Mouse (Mus musculus) large intestine, adult 2 months (tissue): ENCODE measurements at regions not wholly inside any gene's neighbourhood (a gene's known extent, or its start where the extent isn't known, plus 50 kb on each side); places are given as distances from the start of the nearest gene placed in this dataset.
"Not testable (repeated sequence)": the region's sequence is repeated elsewhere in the genome, so short reads cannot be mapped to it uniquely, and the experiment has no call there.

Source experiments
- DNase-seq: peaks from one replicate; pipeline ENCODE4 v3.0.0-alpha.2; 2012; ENCODE audit warnings: low read depth, low spot score
- whole genome bisulfite sequencing: fragments of 180-500 bp; shearing (Covaris S2); methylation state at CpG from one replicate; pipeline ENCODE4 v1.1.7; 2018; 5-methylcytosine and 5-hydroxymethylcytosine counted together

- no peak for DNase-seq
- WGBS: 74% methylated on average over 3 of the region's 3 CpGs
These were observed 584.0 kb upstream of the 2610301B20Rik start for GRCm38 (mm10) chr4:10290326-10290725.

GRCm38 (mm10) chr4:10295012-10295530, 579.2 kb upstream of the 2610301B20Rik start:
- 90% methylated on average over 4 of the region's 4 CpGs for WGBS
- DNase-seq: no peak

GRCm38 (mm10) chr4:10296220-10296619, 578.1 kb upstream of the 2610301B20Rik start:
- no peak for DNase-seq
- WGBS: 88% methylated on average over 1 of the region's 1 CpGs

GRCm38 (mm10) chr4:10311886-10312285, 562.4 kb upstream of the 2610301B20Rik start:
- WGBS: 62% methylated on average over 5 of the region's 5 CpGs
- DNase-seq: no peak

- 63% methylated on average over 4 of the region's 4 CpGs for WGBS
- no peak for DNase-seq
These were observed 559.2 kb upstream of the 2610301B20Rik start for GRCm38 (mm10) chr4:10315144-10315543.

- WGBS: 49% methylated on average over 3 of the region's 3 CpGs
- DNase-seq: no peak
These were observed 558.4 kb upstream of the 2610301B20Rik start for GRCm38 (mm10) chr4:10315875-10316274.

- WGBS: 43% methylated on average over 2 of the region's 2 CpGs
- no peak for DNase-seq
These were observed 530.2 kb upstream of the 2610301B20Rik start for GRCm38 (mm10) chr4:10344147-10344546.

- DNase-seq: no peak
- WGBS: 73% methylated on average over 4 of the region's 4 CpGs
These were observed 522.2 kb upstream of the 2610301B20Rik start for GRCm38 (mm10) chr4:10351876-10352627.

- DNase-seq: no peak
- 58% methylated on average over 3 of the region's 3 CpGs for WGBS
These were observed 516.7 kb upstream of the 2610301B20Rik start for GRCm38 (mm10) chr4:10357572-10357971.

GRCm38 (mm10) chr4:10389790-10390189, 484.5 kb upstream of the 2610301B20Rik start:
- 33% methylated on average over 2 of the region's 2 CpGs for WGBS
- DNase-seq: no peak

GRCm38 (mm10) chr4:10397249-10397648, 477.0 kb upstream of the 2610301B20Rik start:
- DNase-seq: no peak

- WGBS: 80% methylated on average over 2 of the region's 2 CpGs
- no peak for DNase-seq
These were observed 476.2 kb upstream of the 2610301B20Rik start for GRCm38 (mm10) chr4:10398075-10398474.

GRCm38 (mm10) chr4:10399649-10400048, 474.6 kb upstream of the 2610301B20Rik start:
- DNase-seq: no peak
- 60% methylated on average over 1 of the region's 1 CpGs for WGBS

GRCm38 (mm10) chr4:10402928-10403327, 471.4 kb upstream of the 2610301B20Rik start:
- no peak for DNase-seq

GRCm38 (mm10) chr4:10404438-10404837, 469.9 kb upstream of the 2610301B20Rik start:
- DNase-seq: no peak
- 64% methylated on average over 5 of the region's 5 CpGs for WGBS

- DNase-seq: no peak
These were observed 469.2 kb upstream of the 2610301B20Rik start for GRCm38 (mm10) chr4:10405102-10405501.

GRCm38 (mm10) chr4:10414274-10414673, 460.0 kb upstream of the 2610301B20Rik start:
- no peak for DNase-seq

More at GRCm38 (mm10) chr4:10405102-10405501, 469.2 kb upstream of the 2610301B20Rik start:
- WGBS: 42% methylated on average over 2 of the region's 2 CpGs

- DNase-seq: no peak
- WGBS: 33% methylated on average over 1 of the region's 1 CpGs
These were observed 452.9 kb upstream of the 2610301B20Rik start for GRCm38 (mm10) chr4:10421354-10421753.

- WGBS: 86% methylated on average over 4 of the region's 4 CpGs
- no peak for DNase-seq
These were observed 439.9 kb upstream of the 2610301B20Rik start for GRCm38 (mm10) chr4:10434438-10434837.

GRCm38 (mm10) chr4:10439921-10440320, 434.4 kb upstream of the 2610301B20Rik start:
- DNase-seq: not testable (repeated sequence)

- 33% methylated on average over 1 of the region's 1 CpGs for WGBS
- no peak for DNase-seq
These were observed 414.7 kb upstream of the 2610301B20Rik start for GRCm38 (mm10) chr4:10459603-10460002.

GRCm38 (mm10) chr4:10480936-10481335, 393.4 kb upstream of the 2610301B20Rik start:
- WGBS: 90% methylated on average over 1 of the region's 1 CpGs
- DNase-seq: no peak
